Mouse (Mus musculus) midbrain, embryonic 16.5 days (tissue): ENCODE measurements around the gene Bcl9l. TPM values are rescaled to one million over a fixed set of nuclear protein-coding genes. Genes with fewer than 3 reads are reported as not detected.

ENCODE experiments used
- ATAC-seq: fragments of 200-750 bp; cut with Nextera tagmentation; 2 replicates; pipeline ENCODE4 v1.8.0; 2017; ENCODE audit warnings: moderate TSS enrichment
- H3K27ac ChIP-seq: fragments of 300-500 bp; sonication (generic); 2 replicates; pipeline ENCODE4 v1.5.1; 2014; ENCODE audit warnings: mild to moderate bottlenecking, low read length, mixed read lengths
- H3K27me3 ChIP-seq: fragments of 300-500 bp; sonication (generic); 2 replicates; pipeline ENCODE4 v1.6.1; 2014; ENCODE audit warnings: low read depth, low read length, mixed read lengths; ENCODE audit not compliant: control insufficient read depth, insufficient read depth
- H3K36me3 ChIP-seq: fragments of 300-500 bp; sonication (generic); 2 replicates; pipeline ENCODE4 v1.6.1; 2014; ENCODE audit warnings: mild to moderate bottlenecking, low read length, moderate library complexity, mixed read lengths; ENCODE audit not compliant: control insufficient read depth, insufficient read depth
- H3K4me1 ChIP-seq: fragments of 300-500 bp; sonication (generic); 2 replicates; pipeline ENCODE4 v1.6.1; 2014; ENCODE audit warnings: mild to moderate bottlenecking, low read length, mixed read lengths; ENCODE audit not compliant: control insufficient read depth, insufficient read depth
- H3K4me2 ChIP-seq: fragments of 300-500 bp; sonication (generic); 2 replicates; pipeline ENCODE4 v1.6.1; 2014; ENCODE audit warnings: mild to moderate bottlenecking, low read length, mixed read lengths
- H3K4me3 ChIP-seq: fragments of 300-500 bp; sonication (generic); 2 replicates; pipeline ENCODE4 v1.5.1; 2014; ENCODE audit warnings: low read depth, mild to moderate bottlenecking, low read length, moderate library complexity, mixed read lengths
- H3K9ac ChIP-seq: fragments of 300-500 bp; sonication (generic); 2 replicates; pipeline ENCODE4 v1.6.1; 2014; ENCODE audit warnings: low read depth, low read length, mixed read lengths
- H3K9me3 ChIP-seq: fragments of 300-500 bp; sonication (generic); replicated peaks from 2 replicates; pipeline ENCODE4 v1.6.1; 2014; ENCODE audit warnings: mild to moderate bottlenecking, low read length, mixed read lengths; ENCODE audit not compliant: control insufficient read depth, poor library complexity, severe bottlenecking
- WGBS: fragments of 180-500 bp; shearing (Covaris S2); extraction: QIAGEN DNeasy Blood & Tissue Kit; methylation state at CpG from one replicate; pipeline ENCODE4 v1.1.7; 2014; 5-methylcytosine and 5-hydroxymethylcytosine counted together
- polyA plus RNA-seq: library from polyadenylated mRNA; unstranded; fragments of >200 nt; fragmentation: Nextera tagmentation; extraction: Ambion mirVana; gene quantifications from 2 replicates; pipeline ENCODE4 v1.2.1, GENCODE M21; 2015

The Bcl9l gene
- polyA plus RNA-seq, 1 experiment from 2014 or later, result 10.7 TPM

DNA sequence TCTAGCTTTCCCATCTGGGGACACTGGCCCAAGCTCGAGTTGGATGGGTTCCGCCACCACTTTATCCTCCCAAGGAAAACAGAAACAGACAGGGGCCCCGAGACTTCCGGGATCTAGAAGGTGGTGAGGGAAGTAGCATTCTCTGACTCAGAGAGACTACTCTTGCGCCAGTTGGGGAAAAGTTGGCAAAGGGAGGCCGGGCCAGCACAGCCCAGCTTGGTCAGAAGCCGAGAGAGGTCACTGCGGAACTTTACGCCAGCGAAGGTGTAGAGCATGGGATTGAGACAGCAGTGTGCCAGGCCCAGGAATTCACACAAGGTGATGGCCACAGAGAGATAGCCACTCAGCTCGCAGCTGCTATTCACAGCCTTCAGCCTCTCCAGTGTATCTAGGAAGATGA, 30.5 kb downstream of the Bcl9l start:
- no peak overlapping the region for H3K27ac ChIP-seq
- WGBS, result 91% methylated on average over 11 of the region's 11 CpGs
- no peak for ATAC-seq

DNA sequence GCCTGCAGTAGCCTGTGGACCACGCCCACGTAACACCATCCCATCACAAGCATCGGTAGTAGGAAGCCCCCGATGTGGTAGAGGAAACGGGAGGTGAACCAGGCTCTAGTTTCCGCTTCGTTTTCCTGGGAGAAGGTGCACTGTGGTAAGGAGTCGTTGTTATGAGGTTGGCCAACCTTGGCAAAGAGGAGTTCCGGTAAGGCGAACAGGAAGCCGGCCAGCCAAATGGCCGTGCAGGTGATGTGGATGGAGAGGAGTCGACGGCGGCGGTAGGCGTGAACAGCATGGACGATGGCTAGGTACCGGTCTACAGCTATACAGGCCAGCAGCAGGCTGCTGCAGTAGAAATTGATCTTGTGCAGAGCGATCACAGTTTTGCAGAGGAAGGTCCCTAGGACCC, 31.0 kb downstream of the Bcl9l start:
- H3K9ac ChIP-seq, result no peak overlapping the region
- H3K36me3 ChIP-seq, result no peaks in the 10 kb centered on the region; the same call in 1 of the 2 replicates
- no peak overlapping the region for H3K4me3 ChIP-seq
- H3K4me1 ChIP-seq, result peaks cover 14% of the 10 kb centered on the region
- no peak for ATAC-seq
- 85% methylated on average over 20 of the region's 20 CpGs for WGBS
- no peak overlapping the region for H3K4me2 ChIP-seq
- H3K27ac ChIP-seq, result no peak overlapping the region
- H3K9me3 ChIP-seq, result no peaks in the 10 kb centered on the region
- no peaks in the 10 kb centered on the region for H3K27me3 ChIP-seq

More for the DNA sequence above, 30.5 kb downstream of the Bcl9l start:
- peaks cover 14% of the 10 kb centered on the region for H3K4me1 ChIP-seq
- no peak overlapping the region for H3K4me2 ChIP-seq
- H3K9me3 ChIP-seq, result no peaks in the 10 kb centered on the region
- H3K27me3 ChIP-seq, result no peaks in the 10 kb centered on the region
- peaks cover 3% of the 10 kb centered on the region for H3K36me3 ChIP-seq
- no peak overlapping the region for H3K9ac ChIP-seq
- H3K4me3 ChIP-seq, result no peak overlapping the region

DNA sequence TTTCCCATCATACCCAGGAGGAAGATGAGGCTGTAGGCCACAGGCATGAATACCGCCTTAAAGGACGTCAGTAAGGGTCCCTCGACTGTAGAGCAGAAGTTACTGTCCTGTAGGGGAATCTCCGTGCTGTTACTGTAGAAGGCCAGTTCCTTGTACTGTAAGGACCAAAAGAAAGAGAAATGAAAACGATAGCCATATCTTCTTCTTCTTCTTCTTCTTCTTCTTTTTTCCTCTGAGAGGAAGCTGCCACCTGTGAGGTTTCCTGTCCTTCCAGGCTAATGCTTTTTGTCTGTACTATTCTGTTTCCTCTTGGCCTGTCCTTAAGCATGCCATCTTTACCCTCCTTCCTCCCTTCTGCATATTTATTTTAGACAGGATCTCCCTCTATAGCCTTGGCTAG, 31.5 kb downstream of the Bcl9l start:
- H3K9me3 ChIP-seq, result no peaks in the 10 kb centered on the region
- H3K27ac ChIP-seq, result no peak overlapping the region
- no peak overlapping the region for H3K9ac ChIP-seq
- H3K27me3 ChIP-seq, result no peaks in the 10 kb centered on the region
- 98% methylated on average over 5 of the region's 5 CpGs for WGBS
- H3K4me1 ChIP-seq, result peaks cover 13% of the 10 kb centered on the region
- ATAC-seq, result no peak
- H3K4me2 ChIP-seq, result no peak overlapping the region
- H3K4me3 ChIP-seq, result no peak overlapping the region
- no peaks in the 10 kb centered on the region for H3K36me3 ChIP-seq

- ATAC-seq, result no peak
- 74% methylated on average over 12 of the region's 12 CpGs for WGBS
Measured at GRCm38 (mm10) chr9:44515131-44515751, 32.6 kb downstream of the Bcl9l start.

DNA sequence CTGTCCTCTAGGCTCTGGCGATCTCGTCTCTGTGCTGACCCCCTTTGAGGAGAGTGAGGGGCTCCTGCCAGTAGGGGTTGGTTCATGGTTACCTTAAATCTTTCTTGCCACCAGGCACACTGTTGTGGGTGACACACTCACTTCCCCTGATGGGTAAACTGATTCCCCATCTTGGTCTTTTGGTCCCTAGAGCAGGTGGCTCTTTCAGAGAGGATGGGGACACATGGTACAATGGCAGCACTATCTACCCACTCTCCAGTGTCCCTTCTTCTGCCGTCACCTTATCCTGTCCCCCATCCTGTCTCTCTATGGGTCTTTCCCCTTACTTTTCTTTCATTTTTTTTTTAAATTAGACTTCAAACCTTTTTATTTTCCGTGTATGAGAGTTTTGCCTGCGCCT, 33.3 kb downstream of the Bcl9l start:
- H3K9me3 ChIP-seq, result no peaks in the 10 kb centered on the region
- H3K4me3 ChIP-seq, result no peak overlapping the region
- 92% methylated on average over 5 of the region's 5 CpGs for WGBS
- H3K4me1 ChIP-seq, result no peaks in the 10 kb centered on the region
- ATAC-seq, result no peak
- H3K9ac ChIP-seq, result no peak overlapping the region
- H3K36me3 ChIP-seq, result no peaks in the 10 kb centered on the region
- no peak overlapping the region for H3K27ac ChIP-seq
- no peaks in the 10 kb centered on the region for H3K27me3 ChIP-seq
- no peak overlapping the region for H3K4me2 ChIP-seq

More at GRCm38 (mm10) chr9:44515131-44515751, 32.6 kb downstream of the Bcl9l start:
- H3K4me3 ChIP-seq, result no peak overlapping the region
- peaks cover 4% of the 10 kb centered on the region; the same call in 1 of the 2 replicates for H3K4me1 ChIP-seq
- H3K9ac ChIP-seq, result no peak overlapping the region
- no peak overlapping the region for H3K4me2 ChIP-seq
- no peak overlapping the region for H3K27ac ChIP-seq
- no peaks in the 10 kb centered on the region for H3K9me3 ChIP-seq
- H3K36me3 ChIP-seq, result no peaks in the 10 kb centered on the region
- no peaks in the 10 kb centered on the region for H3K27me3 ChIP-seq

GRCm38 (mm10) chr9:44517368-44517767, 34.7 kb downstream of the Bcl9l start:
- Histone ChIP-seq H3K27ac (no peak overlapping the region), H3K4me2 (no peak overlapping the region), H3K9ac (no peak overlapping the region), H3K4me1 (no peaks in the 10 kb centered on the region), H3K4me3 (no peak overlapping the region), H3K36me3 (no peaks in the 10 kb centered on the region), H3K9me3 (no peaks in the 10 kb centered on the region), H3K27me3 (no peaks in the 10 kb centered on the region)
- no peak for ATAC-seq
- WGBS, result 80% methylated on average over 4 of the region's 4 CpGs

DNA sequence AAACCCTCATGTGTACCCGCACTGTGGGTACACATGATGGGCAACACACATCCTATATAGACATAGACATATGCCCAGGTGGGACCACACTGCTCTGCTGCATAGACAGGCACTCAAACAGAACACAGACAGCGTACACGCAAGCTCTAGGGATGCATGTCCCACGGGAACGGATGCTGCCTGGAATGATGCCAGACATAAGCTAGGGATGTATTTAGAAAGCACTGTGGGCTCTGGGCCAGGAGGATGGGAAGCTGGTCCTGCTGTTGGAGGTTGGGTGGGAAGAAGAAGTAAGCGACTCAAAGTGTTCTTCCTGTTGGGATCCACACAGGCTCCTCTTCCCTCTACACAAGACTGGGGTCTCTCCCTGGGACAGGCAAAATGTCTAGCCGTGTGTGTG, 35.4 kb downstream of the Bcl9l start:
- Histone ChIP-seq H3K4me1 (no peaks in the 10 kb centered on the region), H3K36me3 (no peaks in the 10 kb centered on the region), H3K4me3 (no peak overlapping the region), H3K4me2 (no peak overlapping the region), H3K9me3 (no peaks in the 10 kb centered on the region), H3K27me3 (no peaks in the 10 kb centered on the region), H3K9ac (no peak overlapping the region), H3K27ac (no peak overlapping the region)
- 69% methylated on average over 7 of the region's 7 CpGs for WGBS
- ATAC-seq, result no peak

DNA sequence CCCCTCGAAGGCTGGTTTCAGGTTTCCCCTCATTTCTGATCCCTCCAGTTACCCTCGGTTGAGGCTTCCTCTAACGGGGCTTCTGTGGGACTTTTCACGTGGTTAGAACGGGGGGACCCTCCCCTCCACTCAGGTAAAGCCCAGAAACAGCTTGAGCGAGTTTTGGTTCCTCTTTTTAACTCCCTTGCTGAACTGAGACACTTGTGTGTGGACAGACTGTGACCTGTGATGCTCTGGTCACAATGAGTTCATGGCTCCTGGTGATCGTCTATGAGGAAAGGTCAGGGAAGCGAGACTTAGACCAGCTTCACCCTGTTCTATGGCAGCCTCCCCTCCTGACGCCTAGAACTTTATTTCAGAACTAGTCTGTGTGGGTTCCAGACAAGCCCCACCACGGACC, 39.3 kb downstream of the Bcl9l start:
- Histone ChIP-seq H3K36me3 (no peaks in the 10 kb centered on the region), H3K27ac (no peak overlapping the region), H3K9ac (no peak overlapping the region), H3K27me3 (no peaks in the 10 kb centered on the region), H3K9me3 (no peaks in the 10 kb centered on the region), H3K4me3 (no peak overlapping the region), H3K4me1 (no peaks in the 10 kb centered on the region), H3K4me2 (no peak overlapping the region)
- WGBS, result 87% methylated on average over 10 of the region's 10 CpGs
- ATAC-seq, result no peak

DNA sequence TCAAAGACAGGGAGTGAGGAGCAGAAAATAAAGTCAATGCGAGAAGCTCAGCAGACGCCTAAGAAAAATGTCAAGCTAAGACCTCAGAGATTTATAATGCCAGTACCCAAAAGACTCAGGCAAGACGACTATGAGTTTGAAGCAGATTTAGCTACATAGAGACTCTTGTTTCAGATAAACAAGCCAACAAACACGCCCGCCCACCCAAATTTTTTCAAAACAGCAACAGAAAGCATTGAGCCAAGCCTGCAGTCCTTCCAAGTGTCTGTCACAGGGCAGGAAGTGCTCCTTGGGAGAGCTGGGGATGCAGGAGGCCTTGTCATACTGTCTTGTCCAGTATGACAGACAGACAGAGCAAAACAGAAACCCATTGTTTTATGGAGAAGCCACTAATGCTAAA, 41.1 kb downstream of the Bcl9l start:
- Histone ChIP-seq H3K27ac (no peak overlapping the region), H3K27me3 (no peaks in the 10 kb centered on the region), H3K9me3 (no peaks in the 10 kb centered on the region), H3K4me3 (no peak overlapping the region), H3K4me1 (no peaks in the 10 kb centered on the region), H3K36me3 (no peaks in the 10 kb centered on the region), H3K9ac (no peak overlapping the region), H3K4me2 (no peak overlapping the region)
- 87% methylated on average over 5 of the region's 5 CpGs for WGBS
- ATAC-seq, result no peak
